Mouse (Mus musculus) cerebellum, postnatal 4 days (tissue): Measurements from ENCODE around the gene Ggn.
"Not testable (repeated sequence)": the region's sequence is repeated elsewhere in the genome, so short reads cannot be mapped to it uniquely, and the experiment has no call there.

Experiments
- DNase-seq, 2 experiments: peaks; one replicate each; pipeline ENCODE4 v3.0.0; 2022; ENCODE audit warnings: low spot score in 2 of 2, mixed read lengths in 1 of 2

Ggn gene

DNA sequence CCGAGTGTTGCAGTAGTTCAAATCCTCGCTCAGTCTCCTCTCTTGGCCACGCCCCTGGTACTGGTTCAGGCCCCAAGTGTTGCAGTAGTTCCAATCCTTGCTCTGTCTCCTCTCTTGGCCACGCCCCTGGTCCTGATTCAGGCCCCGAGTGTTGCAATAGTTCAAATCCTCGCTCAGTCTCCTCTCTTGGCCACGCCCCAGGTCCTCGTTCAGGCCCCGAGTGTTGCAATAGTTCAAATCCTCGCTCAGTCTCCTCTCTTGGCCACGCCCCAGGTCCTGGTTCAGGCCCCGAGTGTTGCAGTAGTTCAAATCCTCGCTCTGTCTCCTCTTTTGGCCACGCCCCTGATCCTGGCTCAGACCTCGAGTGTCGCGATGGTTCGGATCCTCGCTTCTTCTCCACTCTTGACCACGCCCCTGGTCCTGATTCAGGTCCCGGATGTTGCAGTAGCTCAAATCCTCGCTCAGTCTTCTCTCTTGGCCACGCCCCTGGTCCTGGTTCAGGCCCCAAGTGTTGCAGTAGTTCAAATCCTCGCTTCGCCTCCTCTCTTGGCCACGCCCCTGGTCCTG, 42.3 kb downstream of the Ggn start:
- peak in 1 of 2 experiments; percentile 4 for DNase-seq

DNA sequence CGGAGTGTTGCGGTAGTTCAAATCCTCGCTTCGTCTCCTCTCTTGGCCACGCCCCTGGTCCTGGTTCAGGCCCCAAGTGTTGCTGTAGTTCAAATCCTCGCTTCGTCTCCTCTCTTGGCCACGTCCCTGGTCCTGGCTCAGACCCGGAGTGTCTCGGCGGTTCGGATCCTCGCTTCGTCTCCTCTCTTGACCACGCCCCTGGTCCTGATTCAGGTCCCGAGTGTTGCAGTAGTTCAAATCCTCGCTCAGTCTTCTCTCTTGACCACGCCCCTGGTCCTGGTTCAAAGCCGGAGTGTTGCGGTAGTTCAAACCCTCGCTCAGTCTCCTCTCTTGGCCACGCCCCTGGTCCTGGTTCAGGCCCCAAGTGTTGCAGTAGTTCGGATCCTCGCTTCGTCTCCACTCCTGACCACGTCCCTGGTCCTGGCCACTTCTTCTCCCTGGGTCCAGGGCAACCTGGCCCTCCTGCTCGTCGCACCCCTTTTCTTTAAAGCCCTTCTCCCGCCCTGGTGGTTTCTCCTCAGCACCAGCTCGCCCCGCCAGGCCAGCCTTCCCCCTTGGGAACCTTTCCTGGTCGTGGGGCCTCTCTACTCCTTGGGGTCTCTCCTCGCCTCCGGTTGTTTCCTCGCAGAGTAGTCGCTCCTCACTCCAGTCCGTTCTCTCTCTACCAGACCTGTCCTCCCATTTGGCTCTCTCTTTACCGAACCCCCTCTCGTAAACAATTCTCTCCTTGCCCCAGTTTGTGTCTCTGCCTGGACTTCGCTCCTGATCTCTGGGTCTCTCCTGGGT, 43.0 kb downstream of the Ggn start:
- DNase-seq, result not testable (repeated sequence)

DNA sequence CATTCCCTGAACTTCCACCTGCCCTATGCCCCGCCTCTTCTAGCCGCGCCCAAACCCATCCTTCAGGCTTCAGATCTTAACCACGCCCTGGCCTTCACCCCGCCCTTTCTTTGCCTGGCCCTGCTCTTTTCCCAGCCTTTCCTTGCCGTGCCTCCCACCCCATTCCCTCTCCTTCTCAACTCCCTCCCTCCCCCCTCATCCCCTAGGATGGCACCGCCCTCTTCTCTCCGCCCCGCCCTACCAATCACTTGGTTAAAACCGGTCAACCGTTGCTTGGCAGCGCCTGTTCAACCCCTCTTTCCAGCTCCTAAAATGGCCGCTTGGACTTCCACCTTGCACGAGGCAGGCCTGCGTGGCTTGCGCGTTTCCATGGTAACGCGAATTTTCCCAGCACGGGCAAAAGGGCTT, 43.7 kb downstream of the Ggn start, which contains the start of gene Catsperg1:
Gene Catsperg1 (minus strand): TSS at position 361 of the 408 bp plus-strand sequence.
- DNase-seq, result peak in 1 of 2 experiments; percentile 51

DNA sequence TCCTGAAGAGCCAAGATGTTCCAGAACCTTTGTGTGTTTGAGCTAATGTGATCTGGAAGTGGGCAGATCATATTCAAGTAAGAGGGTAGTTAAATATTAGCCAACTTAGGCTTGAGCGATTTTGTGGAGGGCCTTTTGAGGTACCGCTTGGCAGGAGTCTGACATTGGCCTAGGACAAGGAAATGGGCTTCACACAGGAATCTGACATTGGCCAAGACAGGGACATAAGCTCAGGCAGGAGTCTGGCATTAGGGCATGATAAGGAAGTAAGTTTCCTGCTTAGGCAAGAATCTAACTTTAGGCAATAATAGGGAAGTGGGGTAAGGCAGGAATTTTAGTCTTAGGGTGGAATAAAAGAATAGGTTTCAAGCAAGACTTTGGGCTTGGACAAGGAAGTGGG, 44.2 kb downstream of the Ggn start:
- DNase-seq, result no peak

DNA sequence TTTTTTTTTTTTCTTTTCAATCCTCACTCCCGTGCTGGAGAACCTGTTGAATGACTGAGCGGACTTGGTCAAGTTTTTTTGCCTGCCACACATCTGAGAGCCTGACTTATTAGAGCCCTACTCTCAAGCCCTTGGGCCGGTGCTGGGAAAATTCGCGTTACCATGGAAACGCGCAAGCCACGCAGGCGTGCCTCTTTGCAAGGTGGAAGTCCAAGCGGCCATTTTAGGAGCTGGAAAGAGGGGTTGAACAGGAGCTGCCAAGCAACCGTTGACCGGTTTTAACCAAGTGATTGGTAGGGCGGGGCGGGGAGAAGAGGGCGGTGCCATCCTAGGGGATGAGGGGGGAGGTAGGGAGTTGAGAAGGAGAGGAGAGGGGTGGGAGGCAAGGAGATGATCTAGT, 44.8 kb downstream of the Ggn start:
- DNase-seq, result peak in 1 of 2 experiments; percentile 5
